Mouse (Mus musculus) lung, embryonic 14.5 days (tissue): ENCODE measurements around the gene Nedd9. TPM values are rescaled to one million over a fixed set of nuclear protein-coding genes. Genes with fewer than 3 reads are reported as not detected.

Experiments
- ATAC-seq: fragments of 200-750 bp; cut with Nextera tagmentation; 2 replicates; pipeline ENCODE4 v1.8.0; 2017; ENCODE audit warnings: mild to moderate bottlenecking, moderate TSS enrichment, moderate library complexity; ENCODE audit not compliant: insufficient read depth
- DNase-seq: peaks from one replicate; pipeline ENCODE4 v3.0.0-alpha.2; 2015
- H3K27ac ChIP-seq: fragments of 300-500 bp; sonication (generic); 2 replicates; pipeline ENCODE4 v1.5.1; 2014; ENCODE audit warnings: low read depth, mild to moderate bottlenecking, moderate library complexity
- H3K27me3 ChIP-seq: fragments of 300-500 bp; sonication (generic); 2 replicates; pipeline ENCODE4 v1.6.1; 2014; ENCODE audit warnings: low read length, control low read depth; ENCODE audit not compliant: insufficient read depth
- H3K36me3 ChIP-seq: fragments of 300-500 bp; sonication (generic); 2 replicates; pipeline ENCODE4 v1.6.1; 2014; ENCODE audit warnings: control low read depth; ENCODE audit not compliant: insufficient read depth
- H3K4me1 ChIP-seq: fragments of 300-500 bp; sonication (generic); 2 replicates; pipeline ENCODE4 v1.6.1; 2014; ENCODE audit warnings: antibody characterized with exemption, control low read depth; ENCODE audit not compliant: insufficient read depth
- H3K4me2 ChIP-seq: fragments of 300-500 bp; sonication (generic); 2 replicates; pipeline ENCODE4 v1.6.1; 2014; ENCODE audit warnings: mild to moderate bottlenecking
- H3K4me3 ChIP-seq: fragments of 300-500 bp; sonication (generic); 2 replicates; pipeline ENCODE4 v1.5.1; 2014; ENCODE audit warnings: low read depth, low read length
- H3K9ac ChIP-seq: fragments of 300-500 bp; sonication (generic); 2 replicates; pipeline ENCODE4 v1.6.1; 2014
- H3K9me3 ChIP-seq: fragments of 300-500 bp; sonication (generic); 2 replicates; pipeline ENCODE4 v1.6.1; 2016; ENCODE audit warnings: low read depth, low read length, control low read depth
- CTCF ChIP-seq: IDR thresholded peaks from 2 replicates; pipeline ENCODE4 v1.5.1; 2016; ENCODE audit warnings: antibody characterized with exemption, low read depth
- WGBS: fragments of 180-500 bp; shearing (Covaris S2); extraction: QIAGEN DNeasy Blood & Tissue Kit; methylation state at CpG from one replicate; pipeline ENCODE4 v1.1.7; 2014; 5-methylcytosine and 5-hydroxymethylcytosine counted together
- polyA plus RNA-seq: library from polyadenylated mRNA; unstranded; fragments of >200 nt; fragmentation: Nextera tagmentation; extraction: Ambion mirVana; gene quantifications from 2 replicates; pipeline ENCODE4 v1.2.1, GENCODE M21; 2014

Nedd9 gene
- polyA plus RNA-seq, 1 experiment from 2014 or later, result 89.4 TPM

GRCm38 (mm10) chr13:41330051-41330450 is 157.1 kb downstream of the Nedd9 start:
- peaks cover 16% of the 10 kb centered on the region for H3K4me1 ChIP-seq
- no peaks in the 10 kb centered on the region for H3K9me3 ChIP-seq

GRCm38 (mm10) chr13:41328481-41328880 is 158.7 kb downstream of the Nedd9 start:
- Histone ChIP-seq H3K36me3 (peaks cover 47% of the 10 kb centered on the region), H3K4me2 (no peak overlapping the region), H3K4me1 (peaks cover 5% of the 10 kb centered on the region; the same call in 1 of the 2 replicates), H3K4me3 (no peak overlapping the region), H3K9me3 (no peaks in the 10 kb centered on the region), H3K9ac (no peak overlapping the region), H3K27me3 (no peaks in the 10 kb centered on the region), H3K27ac (no peak overlapping the region)
- TF ChIP-seq CTCF, result no peak
- 57% methylated on average over 2 of the region's 2 CpGs for WGBS
- no peak for DNase-seq
- ATAC-seq, result no peak

More at GRCm38 (mm10) chr13:41330051-41330450, 157.1 kb downstream of the Nedd9 start:
- no peak overlapping the region for H3K9ac ChIP-seq
- no peak for DNase-seq
- H3K36me3 ChIP-seq, result peaks cover 58% of the 10 kb centered on the region
- H3K27ac ChIP-seq, result no peak overlapping the region
- 86% methylated on average over 4 of the region's 4 CpGs for WGBS
- TF ChIP-seq CTCF, result no peak
- no peaks in the 10 kb centered on the region for H3K27me3 ChIP-seq
- no peak overlapping the region for H3K4me2 ChIP-seq
- H3K4me3 ChIP-seq, result no peak overlapping the region
- no peak for ATAC-seq

- no peak overlapping the region for H3K9ac ChIP-seq
Observed at GRCm38 (mm10) chr13:41327546-41327945, 159.6 kb downstream of the Nedd9 start.

GRCm38 (mm10) chr13:41326134-41326533 is 161.0 kb downstream of the Nedd9 start:
- Histone ChIP-seq H3K4me3 (no peak overlapping the region), H3K4me2 (no peak overlapping the region), H3K9ac (no peak overlapping the region), H3K27me3 (no peaks in the 10 kb centered on the region), H3K27ac (no peak overlapping the region), H3K36me3 (peaks cover 35% of the 10 kb centered on the region), H3K4me1 (no peaks in the 10 kb centered on the region), H3K9me3 (no peaks in the 10 kb centered on the region)
- no peak for DNase-seq
- no peak for TF ChIP-seq CTCF
- WGBS, result 76% methylated on average over 4 of the region's 4 CpGs
- no peak for ATAC-seq

More at GRCm38 (mm10) chr13:41327546-41327945, 159.6 kb downstream of the Nedd9 start:
- H3K27me3 ChIP-seq, result no peaks in the 10 kb centered on the region
- whole genome bisulfite sequencing, result 63% methylated on average over 7 of the region's 7 CpGs
- ATAC-seq (no peak), DNase-seq (no peak)
- no peaks in the 10 kb centered on the region for H3K9me3 ChIP-seq
- H3K4me1 ChIP-seq, result peaks cover 1% of the 10 kb centered on the region; the same call in 1 of the 2 replicates
- no peak overlapping the region for H3K4me2 ChIP-seq
- peaks cover 44% of the 10 kb centered on the region for H3K36me3 ChIP-seq
- no peak for TF ChIP-seq CTCF
- H3K4me3 ChIP-seq, result no peak overlapping the region
- no peak overlapping the region for H3K27ac ChIP-seq

- Histone ChIP-seq H3K4me2 (no peak overlapping the region), H3K9ac (no peak overlapping the region), H3K9me3 (no peaks in the 10 kb centered on the region), H3K4me1 (no peaks in the 10 kb centered on the region), H3K4me3 (no peak overlapping the region), H3K27ac (no peak overlapping the region), H3K27me3 (no peaks in the 10 kb centered on the region), H3K36me3 (peaks cover 30% of the 10 kb centered on the region)
- DNase-seq (no peak), ATAC-seq (no peak)
- WGBS, result 69% methylated on average over 4 of the region's 4 CpGs
- TF ChIP-seq CTCF, result no peak
Observed at GRCm38 (mm10) chr13:41325346-41325745, 161.8 kb downstream of the Nedd9 start.

- Histone ChIP-seq H3K27ac (no peak overlapping the region), H3K9ac (no peak overlapping the region), H3K4me1 (no peaks in the 10 kb centered on the region), H3K4me2 (no peak overlapping the region), H3K4me3 (no peak overlapping the region), H3K9me3 (no peaks in the 10 kb centered on the region), H3K27me3 (no peaks in the 10 kb centered on the region), H3K36me3 (peaks cover 23% of the 10 kb centered on the region)
- WGBS, result 65% methylated on average over 4 of the region's 4 CpGs
- no peak for TF ChIP-seq CTCF
- no peak for ATAC-seq
- DNase-seq, result no peak
Observed at GRCm38 (mm10) chr13:41324631-41325030, 162.5 kb downstream of the Nedd9 start.

- ATAC-seq, result no peak
- 57% methylated on average over 3 of the region's 3 CpGs for WGBS
- Histone ChIP-seq H3K4me3 (no peak overlapping the region), H3K9me3 (no peaks in the 10 kb centered on the region), H3K27me3 (no peaks in the 10 kb centered on the region), H3K27ac (no peak overlapping the region), H3K36me3 (peaks cover 38% of the 10 kb centered on the region), H3K9ac (no peak overlapping the region), H3K4me2 (no peak overlapping the region), H3K4me1 (no peaks in the 10 kb centered on the region)
- TF ChIP-seq CTCF, result no peak
- no peak for DNase-seq
Observed at GRCm38 (mm10) chr13:41321433-41321832, 165.7 kb downstream of the Nedd9 start.

- no peaks in the 10 kb centered on the region for H3K4me1 ChIP-seq
- H3K4me2 ChIP-seq, result no peak overlapping the region
- no peaks in the 10 kb centered on the region for H3K9me3 ChIP-seq
- no peak for TF ChIP-seq CTCF
- peaks cover 39% of the 10 kb centered on the region for H3K36me3 ChIP-seq
- WGBS, result 70% methylated on average over 5 of the region's 5 CpGs
- H3K27me3 ChIP-seq, result no peaks in the 10 kb centered on the region
- peak overlapping the region; percentile 55; the same call in 1 of the 2 replicates for H3K27ac ChIP-seq
- no peak overlapping the region for H3K4me3 ChIP-seq
- ATAC-seq, result no peak
- no peak overlapping the region for H3K9ac ChIP-seq
- no peak for DNase-seq
Observed at GRCm38 (mm10) chr13:41320749-41321148, 166.4 kb downstream of the Nedd9 start.
